In genomic region chr8:26353476-26353875, GRCm38 (mm10) we compare ENCODE assay signal across 10 mouse cellular contexts.
A peak's percentile ranks its signal among the peaks of the same experiment; 100 is the strongest.
DNase-seq lines count a peak whose midpoint lies in the region; ATAC-seq lines count a peak whose summit lies in the region.
"Had no signal": no experiment of that assay in that cellular context is flagged by ENCODE, and none has a peak within 500 bp of the region (broad histone marks: within the 10 kb centered on the region; RNA-seq: fewer than 3 reads in every experiment).

No protein-coding gene starts in this region.

- no peak overlapping the region for H3K9ac ChIP-seq in embryonic facial prominence, embryonic 13.5 days
- H3K9ac ChIP-seq in lung, embryonic 15.5 days = no peak overlapping the region

- peak overlapping the region; percentile 89 for H3K27ac ChIP-seq in embryonic facial prominence, embryonic 13.5 days
- H3K27ac ChIP-seq in lung, embryonic 15.5 days = peak overlapping the region; percentile 96

- no peaks in the 10 kb centered on the region for H3K36me3 ChIP-seq in embryonic facial prominence, embryonic 13.5 days
- no peaks in the 10 kb centered on the region for H3K36me3 ChIP-seq in lung, embryonic 15.5 days

- H3K27me3 ChIP-seq in embryonic facial prominence, embryonic 13.5 days = no peaks in the 10 kb centered on the region
- H3K27me3 ChIP-seq in lung, embryonic 15.5 days = no peaks in the 10 kb centered on the region
- H3K27me3 ChIP-seq: megakaryocyte, embryonic 14.5 days had no signal

- no peaks in the 10 kb centered on the region for H3K9me3 ChIP-seq in embryonic facial prominence, embryonic 13.5 days
- no peaks in the 10 kb centered on the region for H3K9me3 ChIP-seq in lung, embryonic 15.5 days

- peak; percentile 76 to 79 for DNase-seq in heart, adult 9 months (ENCODE audit: low spot score in 2 of 2)
- DNase-seq in kidney, adult 11 months = peak; percentile 11
- no peak for DNase-seq in ovary, adult 18-20 months (ENCODE audit: low spot score)
- no peak for DNase-seq in adrenal gland, adult 2 months
- DNase-seq in thymus, postnatal 10 days (ENCODE audit: low spot score in 2 of 2) = no peak
- DNase-seq: adrenal gland, postnatal 14 days; layer of hippocampus, postnatal 36 days had no signal

- no peak overlapping the region for H3K4me2 ChIP-seq in embryonic facial prominence, embryonic 13.5 days
- H3K4me2 ChIP-seq in lung, embryonic 15.5 days = peak overlapping the region; percentile 5; the same call in 1 of the 2 replicates

- peaks cover 28% of the 10 kb centered on the region for H3K4me1 ChIP-seq in embryonic facial prominence, embryonic 13.5 days
- peaks cover 37% of the 10 kb centered on the region for H3K4me1 ChIP-seq in lung, embryonic 15.5 days
- H3K4me1 ChIP-seq: megakaryocyte, embryonic 14.5 days had no signal

- no peak overlapping the region for H3K4me3 ChIP-seq in embryonic facial prominence, embryonic 13.5 days
- no peak overlapping the region for H3K4me3 ChIP-seq in lung, embryonic 15.5 days
- H3K4me3 ChIP-seq: megakaryocyte, embryonic 14.5 days had no signal

- WGBS in embryonic facial prominence, embryonic 13.5 days = 72% methylated on average over 3 of the region's 3 CpGs
- 34% methylated on average over 3 of the region's 3 CpGs for WGBS in lung, embryonic 15.5 days

- ATAC-seq in embryonic facial prominence, embryonic 13.5 days (ENCODE audit: insufficient number of reproducible peaks, insufficient read depth, low FRiP score, low TSS enrichment, low read depth) = no peak
- peak; percentile 6; the same call in 1 of the 2 replicates for ATAC-seq in lung, embryonic 15.5 days (ENCODE audit: borderline replicate concordance, extremely low read depth, low FRiP score, low TSS enrichment)

Comparison
In these comparisons a context has a peak if more than half of its experiments do, and no peak if none do; other contexts are left out.
1. DNase-seq: peak in heart, adult 9 months (2 of 2) and kidney, adult 11 months (single experiment); none in ovary, adult 18-20 months (single experiment), adrenal gland, adult 2 months (single experiment) and thymus, postnatal 10 days (0 of 2).